Mouse (Mus musculus): ENCODE results near the gene Kpna3. TPM values are rescaled to one million over a fixed set of nuclear protein-coding genes. Genes with fewer than 3 reads are reported as not detected.

The Kpna3 gene
- polyA plus RNA-seq (2014; fragmentation: Illumina TruSeq; extraction: RNeasy Lipid Tissue Mini Kit (QIAGEN cat#74804)) = 180 TPM

DNA sequence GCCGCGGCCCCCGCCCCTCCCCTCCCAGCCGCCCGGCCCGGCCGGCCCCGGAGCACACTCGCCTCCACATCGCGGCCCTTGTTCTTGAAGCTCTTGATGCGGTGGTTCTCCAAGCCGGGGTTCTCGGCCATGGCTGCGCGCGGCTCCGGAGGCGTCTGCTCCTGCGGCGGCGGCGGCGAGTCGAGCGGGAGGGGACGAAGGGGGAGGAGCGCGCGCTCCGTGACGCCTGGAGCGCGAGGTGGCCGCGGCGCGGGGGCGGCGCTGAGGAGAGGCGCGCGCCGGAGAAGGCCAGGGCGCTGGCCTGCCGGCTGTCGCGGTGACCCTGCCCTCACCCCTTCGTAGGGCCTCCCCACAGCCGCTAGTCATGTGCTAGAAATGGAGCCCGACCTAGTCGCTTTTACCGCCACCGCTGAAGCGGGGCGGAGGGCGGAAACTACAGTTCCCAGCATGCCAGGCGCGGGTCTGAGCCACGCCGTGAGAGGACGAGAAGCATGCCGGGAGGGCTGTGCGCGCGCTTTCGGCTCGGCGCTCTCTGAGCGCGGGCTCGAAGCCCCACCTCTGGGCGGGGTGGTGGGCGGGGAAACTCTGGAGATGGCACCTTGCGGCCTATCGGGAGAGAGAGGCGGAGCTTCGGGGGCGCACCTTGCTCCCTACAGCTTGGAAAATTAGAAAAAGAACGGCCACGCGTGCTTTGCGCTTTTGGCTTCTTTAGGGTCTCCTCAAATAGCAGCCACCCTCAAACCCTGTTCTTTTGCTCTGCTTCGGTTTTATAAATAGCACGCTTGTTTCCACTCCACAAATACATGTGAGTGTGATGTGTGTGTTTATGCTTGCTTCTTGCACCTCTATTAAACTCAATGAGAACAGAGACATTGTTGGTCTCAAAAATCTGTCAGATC is at the start of gene Kpna3:
Kpna3 (minus strand) TSS at position 214 of the 899 bp plus-strand sequence.

GRCm38 (mm10) chr14:61360131-61360980 is 79.3 kb downstream of the Kpna3 start, which contains the start of gene Ebpl:
Gene Ebpl, minus strand, starts transcription at chr14:61360439.

Other genes with a start within 250 kb of the Kpna3 start
- gene Sgcg, start 181.4 kb downstream of the Kpna3 start, polyA plus RNA-seq (2014; fragmentation: Illumina TruSeq; extraction: RNeasy Lipid Tissue Mini Kit (QIAGEN cat#74804)) = 0.80 TPM
- gene Arl11, start 130.1 kb downstream of the Kpna3 start, polyA plus RNA-seq (2014; fragmentation: Illumina TruSeq; extraction: RNeasy Lipid Tissue Mini Kit (QIAGEN cat#74804)) = 2.7 TPM
- gene Ebpl, start 79.4 kb downstream of the Kpna3 start, polyA plus RNA-seq (2014; fragmentation: Illumina TruSeq; extraction: RNeasy Lipid Tissue Mini Kit (QIAGEN cat#74804)) = 5.6 TPM
- gene Spryd7, start 117.0 kb upstream of the Kpna3 start, polyA plus RNA-seq (2014; fragmentation: Illumina TruSeq; extraction: RNeasy Lipid Tissue Mini Kit (QIAGEN cat#74804)) = 73.2 TPM
- 80.0 TPM for gene Trim13, start 158.4 kb upstream of the Kpna3 start, polyA plus RNA-seq (2014; fragmentation: Illumina TruSeq; extraction: RNeasy Lipid Tissue Mini Kit (QIAGEN cat#74804))
- gene Kcnrg, start 167.6 kb upstream of the Kpna3 start, polyA plus RNA-seq (2014; fragmentation: Illumina TruSeq; extraction: RNeasy Lipid Tissue Mini Kit (QIAGEN cat#74804)) = 4.4 TPM